In the genomic region with DNA sequence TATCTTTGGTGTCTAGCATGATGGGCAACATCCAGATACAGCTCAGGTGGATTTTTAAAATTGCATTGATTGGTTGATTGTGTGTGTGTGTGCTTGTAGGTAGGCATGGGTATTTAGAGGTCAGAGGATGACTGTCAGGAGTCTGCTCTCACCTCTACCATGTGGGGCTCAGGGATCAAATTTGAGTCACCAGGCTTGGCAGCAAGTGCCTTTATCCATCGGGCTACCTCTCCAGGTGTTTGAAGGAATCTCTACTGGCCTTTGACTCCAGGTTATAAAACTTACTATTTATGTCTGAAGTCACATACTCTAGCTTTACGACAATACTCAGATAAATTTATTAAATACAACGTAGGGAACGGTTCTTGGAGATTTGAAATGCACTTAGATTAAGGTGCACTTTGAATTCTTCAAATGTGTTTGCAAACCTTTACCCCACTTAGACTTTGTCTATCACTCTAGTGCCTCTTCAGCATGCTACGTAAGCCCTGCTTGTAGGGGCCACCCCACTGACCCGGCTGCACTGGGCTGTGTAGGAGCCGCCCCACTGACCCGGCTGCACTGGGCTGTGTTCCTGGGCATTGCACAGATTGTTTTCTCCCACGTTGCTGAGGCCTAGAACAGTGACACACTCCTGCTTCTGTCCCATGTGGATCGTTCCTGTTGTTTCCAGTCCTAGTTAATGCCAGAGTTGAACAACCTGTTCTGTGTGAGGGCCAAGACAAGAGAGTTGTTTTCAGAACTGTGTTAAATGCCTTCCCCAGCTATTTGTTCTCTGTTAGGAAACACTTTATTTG, we compare ENCODE assay signal across 15 mouse cellular contexts. TPM values are rescaled to one million over a fixed set of nuclear protein-coding genes. Genes with fewer than 3 reads are reported as not detected.
A peak's percentile ranks its signal among the peaks of the same experiment; 100 is the strongest.
DNase-seq lines count a peak whose midpoint lies in the region; ATAC-seq and TF ChIP-seq lines count a peak whose summit lies in the region.
"Had no signal": no experiment of that assay in that cellular context is flagged by ENCODE, and none has a peak within 500 bp of the region (broad histone marks: within the 10 kb centered on the region; RNA-seq: fewer than 3 reads in every experiment).

No protein-coding gene starts in this region.

- 83% methylated on average over 10 of the region's 10 CpGs for WGBS in liver, embryonic 16.5 days (ENCODE audit: insufficient replicate concordance)
- WGBS in liver, embryonic 12.5 days (ENCODE audit: insufficient replicate concordance) = 88% methylated on average over 10 of the region's 10 CpGs
- WGBS in kidney, embryonic 16.5 days = 50% methylated on average over 10 of the region's 10 CpGs
- WGBS in lung, embryonic 14.5 days = 66% methylated on average over 10 of the region's 10 CpGs

- H3K27me3 ChIP-seq in liver, embryonic 16.5 days (ENCODE audit: control insufficient read depth, insufficient read depth, low read depth, low read length) = no peaks in the 10 kb centered on the region
- no peaks in the 10 kb centered on the region for H3K27me3 ChIP-seq in liver, embryonic 12.5 days (replicated peaks)
- no peaks in the 10 kb centered on the region for H3K27me3 ChIP-seq in kidney, embryonic 16.5 days (ENCODE audit: insufficient read depth, low read length)
- no peaks in the 10 kb centered on the region for H3K27me3 ChIP-seq in lung, embryonic 14.5 days (ENCODE audit: insufficient read depth, low read length)
- H3K27me3 ChIP-seq: heart, embryonic 15.5 days; hindbrain, embryonic 13.5 days; midbrain, embryonic 12.5 days had no signal

- ATAC-seq in liver, embryonic 16.5 days (ENCODE audit: low read depth) = peak; percentile 88
- ATAC-seq in liver, embryonic 12.5 days = no peak
- 0 out of 2 replicates have a peak, but pooled peaks have one; percentile 39 for ATAC-seq in kidney, embryonic 16.5 days (ENCODE audit: low FRiP score, low TSS enrichment)
- ATAC-seq in lung, embryonic 14.5 days (ENCODE audit: insufficient read depth) = no peak
- ATAC-seq in CD4-positive, CD25-positive, alpha-beta regulatory T cell, adult 4 months = no peak

- H3K9ac ChIP-seq in liver, embryonic 16.5 days (ENCODE audit: low read depth, low read length) = no peak overlapping the region
- no peak overlapping the region for H3K9ac ChIP-seq in liver, embryonic 12.5 days
- H3K9ac ChIP-seq in kidney, embryonic 16.5 days (replicated peaks; ENCODE audit: low read length) = no peak overlapping the region
- no peak overlapping the region for H3K9ac ChIP-seq in lung, embryonic 14.5 days
- H3K9ac ChIP-seq: heart, embryonic 15.5 days; hindbrain, embryonic 13.5 days; liver, embryonic 14.5 days; midbrain, embryonic 12.5 days had no signal

- no peak overlapping the region for H3K27ac ChIP-seq in liver, embryonic 16.5 days (ENCODE audit: low read length)
- H3K27ac ChIP-seq in liver, embryonic 12.5 days = no peak overlapping the region
- H3K27ac ChIP-seq in kidney, embryonic 16.5 days (ENCODE audit: low read length) = no peak overlapping the region; the same call in 1 of the 2 replicates
- peak overlapping the region; percentile 24; the same call in 1 of the 2 replicates for H3K27ac ChIP-seq in lung, embryonic 14.5 days (ENCODE audit: low read depth)
- H3K27ac ChIP-seq: heart, embryonic 15.5 days; hindbrain, embryonic 13.5 days; liver, embryonic 14.5 days; midbrain, embryonic 12.5 days had no signal

- H3K36me3 ChIP-seq in liver, embryonic 16.5 days (ENCODE audit: control insufficient read depth, insufficient read depth) = peaks cover 27% of the 10 kb centered on the region
- peaks cover 91% of the 10 kb centered on the region for H3K36me3 ChIP-seq in liver, embryonic 12.5 days
- H3K36me3 ChIP-seq in kidney, embryonic 16.5 days (ENCODE audit: insufficient read depth, low read length) = peaks cover 27% of the 10 kb centered on the region
- H3K36me3 ChIP-seq in lung, embryonic 14.5 days (ENCODE audit: insufficient read depth) = peaks cover 52% of the 10 kb centered on the region

- no peak overlapping the region for H3K4me2 ChIP-seq in liver, embryonic 16.5 days (ENCODE audit: low read depth, low read length)
- H3K4me2 ChIP-seq in liver, embryonic 12.5 days = no peak overlapping the region
- H3K4me2 ChIP-seq in kidney, embryonic 16.5 days (replicated peaks; ENCODE audit: low read depth, low read length) = no peak overlapping the region
- H3K4me2 ChIP-seq in lung, embryonic 14.5 days = no peak overlapping the region
- H3K4me2 ChIP-seq: heart, embryonic 15.5 days; hindbrain, embryonic 13.5 days; midbrain, embryonic 12.5 days had no signal

- intact Hi-C loops in left cerebral cortex, postnatal 36 days (cut with DNase I) = no loop called here

- peaks cover 2% of the 10 kb centered on the region for H3K4me1 ChIP-seq in liver, embryonic 16.5 days (ENCODE audit: control insufficient read depth, low read depth, low read length)
- peaks cover 15% of the 10 kb centered on the region for H3K4me1 ChIP-seq in liver, embryonic 12.5 days
- no peaks in the 10 kb centered on the region for H3K4me1 ChIP-seq in kidney, embryonic 16.5 days (ENCODE audit: insufficient read depth, low read length)
- H3K4me1 ChIP-seq in lung, embryonic 14.5 days (ENCODE audit: insufficient read depth) = no peaks in the 10 kb centered on the region
- H3K4me1 ChIP-seq: hindbrain, embryonic 13.5 days; midbrain, embryonic 12.5 days had no signal

- no peak for DNase-seq in lung, embryonic 14.5 days
- DNase-seq in left cerebral cortex, postnatal 36 days (ENCODE audit: low spot score in 2 of 2) = no peak
- DNase-seq in thymus, postnatal 4 days = no peak
- DNase-seq in adrenal gland, adult 18-20 months (ENCODE audit: low spot score in 2 of 2) = no peak
- DNase-seq: cerebellum, adult 2 months; thymus, adult 2 months had no signal

- no peak overlapping the region for H3K4me3 ChIP-seq in liver, embryonic 16.5 days (ENCODE audit: low read depth, low read length)
- no peak overlapping the region for H3K4me3 ChIP-seq in liver, embryonic 12.5 days
- H3K4me3 ChIP-seq in kidney, embryonic 16.5 days (ENCODE audit: low read length) = no peak overlapping the region
- no peak overlapping the region for H3K4me3 ChIP-seq in lung, embryonic 14.5 days (ENCODE audit: low read depth, low read length)
- H3K4me3 ChIP-seq: heart, embryonic 15.5 days; hindbrain, embryonic 13.5 days; midbrain, embryonic 12.5 days; myocyte had no signal

- no peak for TF ChIP-seq CTCF in lung, embryonic 14.5 days (IDR thresholded peaks at IDR 0.05; ENCODE audit: low read depth)

- H3K9me3 ChIP-seq in liver, embryonic 16.5 days (replicated peaks; ENCODE audit: control insufficient read depth, low read length) = no peaks in the 10 kb centered on the region
- H3K9me3 ChIP-seq in liver, embryonic 12.5 days (replicated peaks) = no peaks in the 10 kb centered on the region
- no peaks in the 10 kb centered on the region for H3K9me3 ChIP-seq in kidney, embryonic 16.5 days (ENCODE audit: low read length)
- H3K9me3 ChIP-seq in lung, embryonic 14.5 days (ENCODE audit: low read depth, low read length) = no peaks in the 10 kb centered on the region
- H3K9me3 ChIP-seq: heart, embryonic 15.5 days; hindbrain, embryonic 13.5 days; midbrain, embryonic 12.5 days had no signal

RNA-seq across cellular contexts. Expression of gene Tmem248, which starts 16.4 kb away (rescaled TPM):
- 21.8 and 24.0 TPM in 2 replicates for polyA plus RNA-seq in liver, embryonic 16.5 days (2015; fragmentation: Nextera tagmentation; extraction: Ambion mirVana)
- 45.4 and 46.4 TPM in 2 replicates for polyA plus RNA-seq in liver, embryonic 12.5 days (2016; fragmentation: Nextera tagmentation; extraction: Ambion mirVana)
- 33.4 and 35.1 TPM in 2 replicates for polyA plus RNA-seq in kidney, embryonic 16.5 days (2015; fragmentation: Nextera tagmentation; extraction: Ambion mirVana)
- polyA plus RNA-seq in lung, embryonic 14.5 days (2014; fragmentation: Nextera tagmentation; extraction: Ambion mirVana) = 42.4 and 46.6 TPM in 2 replicates
- 10 to 100 TPM; 10.7 to 15.0 TPM for polyA plus RNA-seq in CD4-positive, CD25-positive, alpha-beta regulatory T cell, adult 4 months (2017; shearing (Covaris generic))
- total RNA-seq in left cerebral cortex, postnatal 36 days (2021) = 10 to 100 TPM; 42.9 to 43.3 TPM
- total RNA-seq in adrenal gland, adult 18-20 months (2021) = 10 to 100 TPM; 57.9 to 75.8 TPM

RNA-seq across cellular contexts. Expression of gene Rabgef1, which starts 28.8 kb away (rescaled TPM):
- 20.9 and 23.1 TPM in 2 replicates for polyA plus RNA-seq in liver, embryonic 16.5 days (2015; fragmentation: Nextera tagmentation; extraction: Ambion mirVana)
- polyA plus RNA-seq in liver, embryonic 12.5 days (2016; fragmentation: Nextera tagmentation; extraction: Ambion mirVana) = 31.9 and 34.5 TPM in 2 replicates
- polyA plus RNA-seq in kidney, embryonic 16.5 days (2015; fragmentation: Nextera tagmentation; extraction: Ambion mirVana) = 32.6 and 33.2 TPM in 2 replicates
- polyA plus RNA-seq in lung, embryonic 14.5 days (2014; fragmentation: Nextera tagmentation; extraction: Ambion mirVana) = 23.9 and 25.1 TPM in 2 replicates
- polyA plus RNA-seq in CD4-positive, CD25-positive, alpha-beta regulatory T cell, adult 4 months (2017; shearing (Covaris generic)) = 10 to 100 TPM; 32.1 to 43.4 TPM
- 10 to 100 TPM; 58.6 to 59.7 TPM for total RNA-seq in left cerebral cortex, postnatal 36 days (2021)
- 10 to 100 TPM; 34.7 to 58.1 TPM for total RNA-seq in adrenal gland, adult 18-20 months (2021)

RNA-seq across cellular contexts. Expression of gene Sbds, which starts 54.9 kb away (rescaled TPM):
- polyA plus RNA-seq in liver, embryonic 16.5 days (2015; fragmentation: Nextera tagmentation; extraction: Ambion mirVana) = 45.6 and 50.8 TPM in 2 replicates
- polyA plus RNA-seq in liver, embryonic 12.5 days (2016; fragmentation: Nextera tagmentation; extraction: Ambion mirVana) = 64.5 and 68.1 TPM in 2 replicates
- polyA plus RNA-seq in kidney, embryonic 16.5 days (2015; fragmentation: Nextera tagmentation; extraction: Ambion mirVana) = 72.2 and 77.6 TPM in 2 replicates
- 50.7 and 51.4 TPM in 2 replicates for polyA plus RNA-seq in lung, embryonic 14.5 days (2014; fragmentation: Nextera tagmentation; extraction: Ambion mirVana)
- polyA plus RNA-seq in CD4-positive, CD25-positive, alpha-beta regulatory T cell, adult 4 months (2017; shearing (Covaris generic)) = 100 to 1,000 TPM; 124 to 164 TPM
- total RNA-seq in left cerebral cortex, postnatal 36 days (2021) = 10 to 100 TPM; 75.4 to 81.3 TPM
- 100 to 1,000 TPM; 119 to 126 TPM for total RNA-seq in adrenal gland, adult 18-20 months (2021)

RNA-seq across cellular contexts. Expression of gene Tyw1, which starts 55.0 kb away (rescaled TPM):
- 9.5 and 10.3 TPM in 2 replicates for polyA plus RNA-seq in liver, embryonic 16.5 days (2015; fragmentation: Nextera tagmentation; extraction: Ambion mirVana)
- 21.2 and 21.6 TPM in 2 replicates for polyA plus RNA-seq in liver, embryonic 12.5 days (2016; fragmentation: Nextera tagmentation; extraction: Ambion mirVana)
- 30.2 and 34.1 TPM in 2 replicates for polyA plus RNA-seq in kidney, embryonic 16.5 days (2015; fragmentation: Nextera tagmentation; extraction: Ambion mirVana)
- 25.2 and 27.5 TPM in 2 replicates for polyA plus RNA-seq in lung, embryonic 14.5 days (2014; fragmentation: Nextera tagmentation; extraction: Ambion mirVana)
- polyA plus RNA-seq in CD4-positive, CD25-positive, alpha-beta regulatory T cell, adult 4 months (2017; shearing (Covaris generic)) = 10 to 100 TPM; 22.1 to 44.6 TPM
- total RNA-seq in left cerebral cortex, postnatal 36 days (2021) = 10 to 100 TPM; 15.3 to 16.2 TPM
- 10 to 100 TPM; 21.1 to 27.8 TPM for total RNA-seq in adrenal gland, adult 18-20 months (2021)

RNA-seq across cellular contexts. Expression of gene Kctd7, which starts 55.8 kb away (rescaled TPM):
- polyA plus RNA-seq in liver, embryonic 16.5 days (2015; fragmentation: Nextera tagmentation; extraction: Ambion mirVana) = 5.7 and 7.0 TPM in 2 replicates
- 7.8 and 8.0 TPM in 2 replicates for polyA plus RNA-seq in liver, embryonic 12.5 days (2016; fragmentation: Nextera tagmentation; extraction: Ambion mirVana)
- 5.9 and 6.3 TPM in 2 replicates for polyA plus RNA-seq in kidney, embryonic 16.5 days (2015; fragmentation: Nextera tagmentation; extraction: Ambion mirVana)
- 6.1 and 7.4 TPM in 2 replicates for polyA plus RNA-seq in lung, embryonic 14.5 days (2014; fragmentation: Nextera tagmentation; extraction: Ambion mirVana)
- polyA plus RNA-seq in CD4-positive, CD25-positive, alpha-beta regulatory T cell, adult 4 months (2017; shearing (Covaris generic)) = 1 to 10 TPM; 2.2 to 2.8 TPM
- total RNA-seq in left cerebral cortex, postnatal 36 days (2021) = 10 to 100 TPM in 1 of 2 experiments, 1 to 10 TPM in 1; 9.4 to 13.1 TPM
- 10 to 100 TPM in 1 of 2 experiments, 1 to 10 TPM in 1; 9.7 to 10.3 TPM for total RNA-seq in adrenal gland, adult 18-20 months (2021)

Comparison
In these comparisons a context has a peak if more than half of its experiments do, and no peak if none do; other contexts are left out.
1. ATAC-seq: peak in liver, embryonic 16.5 days (single experiment) and kidney, embryonic 16.5 days (single experiment); none in liver, embryonic 12.5 days (single experiment), lung, embryonic 14.5 days (single experiment) and CD4-positive, CD25-positive, alpha-beta regulatory T cell, adult 4 months (single experiment).